ENCODE assay signal across 8 mouse cellular contexts in the genomic region with DNA sequence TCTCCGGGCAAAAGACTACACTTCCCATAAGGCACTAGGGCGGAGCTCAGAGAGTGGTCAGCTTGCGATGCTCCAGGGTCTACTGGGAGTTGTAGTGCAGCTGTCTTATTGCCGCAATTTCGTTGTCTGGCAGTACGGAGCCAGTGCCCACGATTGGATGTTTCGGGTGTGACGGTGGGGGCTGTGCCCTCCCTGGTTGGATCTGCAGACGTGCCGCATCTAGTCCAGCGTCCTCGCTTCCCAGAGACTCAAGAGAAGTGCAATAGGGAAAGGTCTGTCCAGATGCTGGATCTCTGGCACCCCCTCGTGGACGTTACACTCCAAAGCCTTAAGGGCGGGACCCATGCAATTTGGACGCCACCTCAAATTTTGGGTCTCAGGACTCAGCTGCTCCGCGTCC. TPM values are rescaled to one million over a fixed set of nuclear protein-coding genes. Genes with fewer than 3 reads are reported as not detected.
DNase-seq lines count a peak whose midpoint lies in the region; ATAC-seq lines count a peak whose summit lies in the region.

No protein-coding gene starts in this region.

- H3K4me3 ChIP-seq in hindbrain, embryonic 14.5 days (replicated peaks; ENCODE audit: low read length) = peak overlapping the region; percentile 24

- H3K36me3 ChIP-seq in hindbrain, embryonic 14.5 days (replicated peaks; ENCODE audit: control insufficient read depth, insufficient read depth) = peaks cover 9% of the 10 kb centered on the region

- no peak overlapping the region for H3K9ac ChIP-seq in hindbrain, embryonic 14.5 days

- H3K4me2 ChIP-seq in hindbrain, embryonic 14.5 days (replicated peaks) = peak overlapping the region; percentile 51

- 4% methylated on average over 19 of the region's 19 CpGs for WGBS in hindbrain, embryonic 14.5 days

- DNase-seq in R1 (ENCODE audit: low read depth, low spot score) = peak; percentile 94
- peak; percentile 93 to 94 for DNase-seq in cerebellum, postnatal 25 days
- DNase-seq in frontal cortex, postnatal 25 days (ENCODE audit: low spot score in 2 of 2) = peak; percentile 90 to 95
- DNase-seq in hindbrain, embryonic 14.5 days (ENCODE audit: low spot score) = peak; percentile 91
- DNase-seq in layer of hippocampus, postnatal 36 days = peak; percentile 96
- peak; percentile 98 for DNase-seq in lung, postnatal 36 days
- DNase-seq in retina, postnatal 7 days (ENCODE audit: low read depth, low spot score) = peak; percentile 82
- peak; percentile 73 for DNase-seq in urinary bladder, adult 2 months (ENCODE audit: low spot score)

- H3K27me3 ChIP-seq in hindbrain, embryonic 14.5 days (ENCODE audit: control insufficient read depth, insufficient read depth, low read length) = no peaks in the 10 kb centered on the region

- H3K27ac ChIP-seq in hindbrain, embryonic 14.5 days = peak overlapping the region; percentile 58

- no peaks in the 10 kb centered on the region for H3K9me3 ChIP-seq in hindbrain, embryonic 14.5 days (ENCODE audit: control insufficient read depth, low read length)

- peak; percentile 99 for ATAC-seq in hindbrain, embryonic 14.5 days (ENCODE audit: low FRiP score)

- H3K4me1 ChIP-seq in hindbrain, embryonic 14.5 days (replicated peaks; ENCODE audit: control insufficient read depth, insufficient read depth, low read length) = no peaks in the 10 kb centered on the region; the same call in 1 of the 2 replicates

RNA-seq across cellular contexts. Expression of a gene that starts 19.2 kb away (rescaled TPM):
- polyA plus RNA-seq in hindbrain, embryonic 14.5 days (2014; fragmentation: Nextera tagmentation; extraction: Ambion mirVana) = 17.4 and 19.0 TPM in 2 replicates
- 10 to 100 TPM; 23.5 to 29.9 TPM for total RNA-seq in layer of hippocampus, postnatal 36 days (2021)
- polyA plus RNA-seq in urinary bladder, adult 2 months (2012; rRNA removed) = 48.1 and 58.5 TPM in 2 replicates

RNA-seq across cellular contexts. Expression of a gene that starts 26.1 kb away (rescaled TPM):
- not detected in 2 replicates for polyA plus RNA-seq in hindbrain, embryonic 14.5 days (2014; fragmentation: Nextera tagmentation; extraction: Ambion mirVana)
- not detected for total RNA-seq in layer of hippocampus, postnatal 36 days (2021)
- not detected in 2 replicates for polyA plus RNA-seq in urinary bladder, adult 2 months (2012; rRNA removed)

RNA-seq across cellular contexts. Expression of a gene that starts 27.9 kb away (rescaled TPM):
- not detected in 2 replicates for polyA plus RNA-seq in hindbrain, embryonic 14.5 days (2014; fragmentation: Nextera tagmentation; extraction: Ambion mirVana)
- not detected for total RNA-seq in layer of hippocampus, postnatal 36 days (2021)
- 0.04 TPM in 1 of 2 replicates, not detected in the other for polyA plus RNA-seq in urinary bladder, adult 2 months (2012; rRNA removed)

RNA-seq across cellular contexts. Expression of a gene that starts 32.4 kb away (rescaled TPM):
- polyA plus RNA-seq in hindbrain, embryonic 14.5 days (2014; fragmentation: Nextera tagmentation; extraction: Ambion mirVana) = not detected in 2 replicates
- not detected for total RNA-seq in layer of hippocampus, postnatal 36 days (2021)
- polyA plus RNA-seq in urinary bladder, adult 2 months (2012; rRNA removed) = 0.23 and 0.27 TPM in 2 replicates

RNA-seq across cellular contexts. Expression of a gene that starts 34.5 kb away (rescaled TPM):
- polyA plus RNA-seq in hindbrain, embryonic 14.5 days (2014; fragmentation: Nextera tagmentation; extraction: Ambion mirVana) = 0.25 TPM in 1 of 2 replicates, not detected in the other
- total RNA-seq in layer of hippocampus, postnatal 36 days (2021) = under 1 TPM in 1 of 2 experiments, not detected in 1; 0.28 TPM
- polyA plus RNA-seq in urinary bladder, adult 2 months (2012; rRNA removed) = 23.3 and 24.5 TPM in 2 replicates

Comparison
In these comparisons a context has a peak if more than half of its experiments do, and no peak if none do; other contexts are left out.
1. Peak in every context shown above with its lines: DNase-seq, ATAC-seq, H3K4me3 ChIP-seq and H3K27ac ChIP-seq.